Mouse (Mus musculus): ENCODE results near the gene 2010111I01Rik.

2010111I01Rik gene

GRCm38 (mm10) chr13:63146604-63147188 is 182.0 kb downstream of the 2010111I01Rik start:
- DNase-seq (ENCODE audit: extremely low spot score, low read depth, low spot score), result no peak

- no peak for DNase-seq (ENCODE audit: extremely low spot score, low read depth, low spot score)
Observed at GRCm38 (mm10) chr13:63148157-63148556, 183.5 kb downstream of the 2010111I01Rik start.

GRCm38 (mm10) chr13:63150470-63151020 is 185.9 kb downstream of the 2010111I01Rik start:
- no peak for DNase-seq (ENCODE audit: extremely low spot score, low read depth, low spot score)

- DNase-seq (ENCODE audit: extremely low spot score, low read depth, low spot score), result no peak
Observed at GRCm38 (mm10) chr13:63151028-63151738, 186.5 kb downstream of the 2010111I01Rik start.

- no peak for DNase-seq (ENCODE audit: extremely low spot score, low read depth, low spot score)
Observed at GRCm38 (mm10) chr13:63152498-63152897, 187.8 kb downstream of the 2010111I01Rik start.

GRCm38 (mm10) chr13:63153397-63153796 is 188.7 kb downstream of the 2010111I01Rik start:
- peak; percentile 14 for DNase-seq (ENCODE audit: extremely low spot score, low read depth, low spot score)

GRCm38 (mm10) chr13:63154851-63155571 is 190.3 kb downstream of the 2010111I01Rik start:
- no peak for DNase-seq (ENCODE audit: extremely low spot score, low read depth, low spot score)

- no peak for DNase-seq (ENCODE audit: extremely low spot score, low read depth, low spot score)
Observed at GRCm38 (mm10) chr13:63156264-63156663, 191.6 kb downstream of the 2010111I01Rik start.

GRCm38 (mm10) chr13:63170282-63171073 is 205.8 kb downstream of the 2010111I01Rik start:
- DNase-seq (ENCODE audit: extremely low spot score, low read depth, low spot score), result no peak

- peak; percentile 73 for DNase-seq (ENCODE audit: extremely low spot score, low read depth, low spot score)
Observed at GRCm38 (mm10) chr13:63171347-63172096, 206.8 kb downstream of the 2010111I01Rik start.

GRCm38 (mm10) chr13:63172097-63172445 is 207.4 kb downstream of the 2010111I01Rik start:
- no peak for DNase-seq (ENCODE audit: extremely low spot score, low read depth, low spot score)

- DNase-seq (ENCODE audit: extremely low spot score, low read depth, low spot score), result no peak
Observed at GRCm38 (mm10) chr13:63174252-63175020, 209.7 kb downstream of the 2010111I01Rik start.

- DNase-seq (ENCODE audit: extremely low spot score, low read depth, low spot score), result no peak
Observed at GRCm38 (mm10) chr13:63176131-63176530, 211.4 kb downstream of the 2010111I01Rik start.

GRCm38 (mm10) chr13:63177232-63177631 is 212.5 kb downstream of the 2010111I01Rik start:
- no peak for DNase-seq (ENCODE audit: extremely low spot score, low read depth, low spot score)

- no peak for DNase-seq (ENCODE audit: extremely low spot score, low read depth, low spot score)
Observed at GRCm38 (mm10) chr13:63180641-63181235, 216.0 kb downstream of the 2010111I01Rik start.

GRCm38 (mm10) chr13:63184946-63185345 is 220.3 kb downstream of the 2010111I01Rik start:
- DNase-seq (ENCODE audit: extremely low spot score, low read depth, low spot score), result no peak

- DNase-seq (ENCODE audit: extremely low spot score, low read depth, low spot score), result no peak
Observed at GRCm38 (mm10) chr13:63186217-63186616, 221.5 kb downstream of the 2010111I01Rik start.

GRCm38 (mm10) chr13:63186642-63187041 is 221.9 kb downstream of the 2010111I01Rik start:
- DNase-seq (ENCODE audit: extremely low spot score, low read depth, low spot score), result no peak
